Mouse (Mus musculus): ENCODE results near the gene Psmb5. TPM values are rescaled to one million over a fixed set of nuclear protein-coding genes. Genes with fewer than 3 reads are reported as not detected.

Psmb5 gene
- polyA plus RNA-seq, 1 experiment from 2014 or later: 428 TPM

DNA sequence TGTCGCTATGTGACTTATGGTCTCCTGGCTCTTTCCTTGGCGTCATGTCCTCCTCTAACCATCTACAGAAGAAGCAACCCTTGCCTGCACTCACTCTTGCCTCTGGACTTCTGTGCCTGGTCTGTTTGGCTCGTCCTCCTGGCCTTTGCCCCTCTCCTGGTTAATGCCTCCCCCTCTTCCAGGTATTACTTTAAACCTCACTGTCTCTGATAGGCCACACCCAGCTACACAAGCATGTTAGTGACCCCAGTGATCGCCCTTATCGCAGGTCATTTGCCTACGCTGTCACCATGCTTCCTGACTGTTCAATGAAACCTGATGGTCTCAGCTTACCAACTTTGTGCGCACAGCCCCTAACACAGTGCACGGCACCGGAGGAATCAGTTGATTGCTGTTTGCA lies 35.3 kb downstream of the Psmb5 start:
- no peaks in the 10 kb centered on the region for H3K9me3 ChIP-seq (ENCODE audit: control insufficient read depth, low read length)
- no peaks in the 10 kb centered on the region for H3K36me3 ChIP-seq (ENCODE audit: control insufficient read depth, insufficient read depth)
- ATAC-seq: no peak
- no peak overlapping the region for H3K4me2 ChIP-seq (ENCODE audit: low read length)
- no peak overlapping the region for H3K9ac ChIP-seq (replicated peaks; ENCODE audit: low read depth, low read length)
- H3K27me3 ChIP-seq (replicated peaks; ENCODE audit: control insufficient read depth, insufficient read depth, low read length): no peaks in the 10 kb centered on the region
- no peak overlapping the region for H3K4me3 ChIP-seq (replicated peaks; ENCODE audit: low read length)
- 90% methylated on average over 9 of the region's 9 CpGs for WGBS
- H3K4me1 ChIP-seq (replicated peaks; ENCODE audit: control insufficient read depth, insufficient read depth, low read length): peaks cover 7% of the 10 kb centered on the region
- H3K27ac ChIP-seq (ENCODE audit: low read length): no peak overlapping the region

DNA sequence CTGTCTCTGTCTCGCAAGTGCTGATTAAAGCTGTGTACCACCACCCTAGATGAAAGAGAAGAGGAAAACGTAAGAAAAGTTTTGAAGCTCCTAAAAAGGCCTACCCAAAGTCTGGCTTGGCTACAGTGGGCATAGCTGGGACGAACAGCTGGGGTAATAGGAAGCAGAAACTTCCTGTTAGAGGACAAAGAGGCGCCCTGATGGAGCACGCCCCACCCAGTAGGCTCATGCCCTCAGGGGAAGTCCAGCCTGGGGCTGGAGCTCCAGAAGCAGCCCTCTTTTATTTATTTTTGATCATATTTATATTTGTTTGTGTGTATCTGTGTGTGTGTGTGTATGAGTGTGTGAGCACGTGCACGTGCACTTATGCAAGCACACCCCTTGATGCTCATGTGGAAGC lies 38.2 kb downstream of the Psmb5 start:
- Histone ChIP-seq H3K27ac (ENCODE audit: low read length) (no peak overlapping the region), H3K27me3 (replicated peaks; ENCODE audit: control insufficient read depth, insufficient read depth, low read length) (peaks cover 3% of the 10 kb centered on the region; the same call in 1 of the 2 replicates), H3K9me3 (ENCODE audit: control insufficient read depth, low read length) (no peaks in the 10 kb centered on the region), H3K4me2 (ENCODE audit: low read length) (no peak overlapping the region), H3K4me1 (replicated peaks; ENCODE audit: control insufficient read depth, insufficient read depth, low read length) (peaks cover 27% of the 10 kb centered on the region), H3K4me3 (replicated peaks; ENCODE audit: low read length) (no peak overlapping the region), H3K36me3 (ENCODE audit: control insufficient read depth, insufficient read depth) (no peaks in the 10 kb centered on the region), H3K9ac (replicated peaks; ENCODE audit: low read depth, low read length) (no peak overlapping the region)
- no peak for ATAC-seq
- WGBS: 90% methylated on average over 7 of the region's 7 CpGs

DNA sequence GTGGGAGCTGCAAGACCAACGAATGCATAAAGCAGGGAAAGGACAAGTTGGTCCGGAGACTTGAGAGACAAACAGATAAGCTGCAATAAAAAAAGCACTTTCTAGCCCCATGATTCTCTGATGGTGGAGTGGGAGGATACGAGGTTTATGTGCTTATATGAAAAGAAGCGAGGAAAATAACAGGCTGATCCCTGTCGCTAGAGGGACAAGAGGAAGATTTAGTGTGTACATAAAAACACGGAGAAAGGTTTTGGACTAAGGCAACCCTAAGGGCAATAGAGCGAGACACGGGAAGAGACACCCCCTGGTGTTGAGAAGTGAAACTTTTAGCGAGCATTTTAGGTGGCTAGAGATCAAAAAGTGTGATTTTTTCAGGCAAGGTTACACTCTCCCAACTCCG lies 39.8 kb downstream of the Psmb5 start:
- H3K4me1 ChIP-seq (replicated peaks; ENCODE audit: control insufficient read depth, insufficient read depth, low read length): peaks cover 40% of the 10 kb centered on the region
- no peaks in the 10 kb centered on the region for H3K36me3 ChIP-seq (ENCODE audit: control insufficient read depth, insufficient read depth)
- WGBS: under 1% methylated on average over 10 of the region's 10 CpGs
- peak overlapping the region; percentile 95 for H3K4me2 ChIP-seq (ENCODE audit: low read length)
- H3K27ac ChIP-seq (ENCODE audit: low read length): peak overlapping the region; percentile 16
- ATAC-seq: no peak
- H3K9me3 ChIP-seq (ENCODE audit: control insufficient read depth, low read length): no peaks in the 10 kb centered on the region
- peak overlapping the region; percentile 53 for H3K9ac ChIP-seq (replicated peaks; ENCODE audit: low read depth, low read length)
- peak overlapping the region; percentile 70 for H3K4me3 ChIP-seq (replicated peaks; ENCODE audit: low read length)
- peaks cover 3% of the 10 kb centered on the region; the same call in 1 of the 2 replicates for H3K27me3 ChIP-seq (replicated peaks; ENCODE audit: control insufficient read depth, insufficient read depth, low read length)

DNA sequence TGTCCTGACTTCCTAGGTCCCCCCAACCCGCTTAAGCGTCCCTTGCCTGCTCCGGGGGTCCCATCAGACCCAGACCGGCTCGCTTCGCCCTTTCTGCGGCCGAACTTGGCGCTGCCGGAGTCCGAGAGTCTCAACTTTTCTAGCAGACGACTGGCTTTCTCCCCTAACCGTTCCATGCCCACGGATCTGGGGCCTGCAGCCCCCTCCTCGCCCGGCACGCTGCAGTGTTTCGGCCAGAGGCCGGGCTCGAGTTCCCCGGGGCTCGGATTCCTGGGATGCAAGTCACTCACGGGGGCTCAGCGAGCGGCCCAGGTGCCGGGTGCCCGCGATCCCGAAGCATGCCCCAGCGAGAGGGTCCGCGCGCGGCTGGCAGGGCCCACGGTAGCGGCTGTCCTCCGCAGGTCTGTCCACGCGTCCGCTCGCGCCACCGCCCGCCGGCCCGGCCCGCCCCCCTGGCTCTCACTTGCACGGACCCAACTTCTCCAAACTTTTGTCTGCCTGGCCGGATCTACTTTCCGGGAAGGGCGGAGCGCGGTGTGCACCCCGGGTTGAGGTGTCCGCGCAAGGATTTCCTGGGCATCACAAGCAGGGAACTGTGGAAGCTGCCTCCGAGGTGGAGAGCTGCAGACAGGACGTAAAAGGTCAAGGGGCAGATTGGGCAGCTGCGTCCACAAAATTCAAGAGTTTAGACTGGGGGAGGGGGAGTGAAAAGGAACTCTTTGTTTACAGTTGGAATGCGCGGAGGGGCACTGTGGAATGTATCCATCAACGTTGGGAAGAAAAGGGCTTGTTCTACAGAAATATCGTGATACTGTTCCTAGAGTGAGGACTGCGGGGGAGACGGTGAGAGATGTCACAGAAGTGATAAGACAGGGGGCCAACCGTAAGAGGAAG lies 40.5 kb downstream of the Psmb5 start, which contains the start of gene Ajuba:
Ajuba (minus strand) TSS at position 470 of the 894 bp plus-strand sequence.
- Histone ChIP-seq H3K4me1 (replicated peaks; ENCODE audit: control insufficient read depth, insufficient read depth, low read length) (peaks cover 47% of the 10 kb centered on the region), H3K36me3 (ENCODE audit: control insufficient read depth, insufficient read depth) (no peaks in the 10 kb centered on the region), H3K9ac (replicated peaks; ENCODE audit: low read depth, low read length) (peak within 1 kb of the TSS; percentile 53), H3K9me3 (ENCODE audit: control insufficient read depth, low read length) (no peaks in the 10 kb centered on the region), H3K4me2 (ENCODE audit: low read length) (peak within 1 kb of the TSS; percentile 95), H3K4me3 (replicated peaks; ENCODE audit: low read length) (peak within 1 kb of the TSS; percentile 70), H3K27ac (ENCODE audit: low read length) (peak within 1 kb of the TSS; percentile 39), H3K27me3 (replicated peaks; ENCODE audit: control insufficient read depth, insufficient read depth, low read length) (peaks cover 3% of the 10 kb centered on the region; the same call in 1 of the 2 replicates)
- 0% methylated on average over 66 of the region's 66 CpGs for WGBS
- peak; percentile 59 for ATAC-seq

DNA sequence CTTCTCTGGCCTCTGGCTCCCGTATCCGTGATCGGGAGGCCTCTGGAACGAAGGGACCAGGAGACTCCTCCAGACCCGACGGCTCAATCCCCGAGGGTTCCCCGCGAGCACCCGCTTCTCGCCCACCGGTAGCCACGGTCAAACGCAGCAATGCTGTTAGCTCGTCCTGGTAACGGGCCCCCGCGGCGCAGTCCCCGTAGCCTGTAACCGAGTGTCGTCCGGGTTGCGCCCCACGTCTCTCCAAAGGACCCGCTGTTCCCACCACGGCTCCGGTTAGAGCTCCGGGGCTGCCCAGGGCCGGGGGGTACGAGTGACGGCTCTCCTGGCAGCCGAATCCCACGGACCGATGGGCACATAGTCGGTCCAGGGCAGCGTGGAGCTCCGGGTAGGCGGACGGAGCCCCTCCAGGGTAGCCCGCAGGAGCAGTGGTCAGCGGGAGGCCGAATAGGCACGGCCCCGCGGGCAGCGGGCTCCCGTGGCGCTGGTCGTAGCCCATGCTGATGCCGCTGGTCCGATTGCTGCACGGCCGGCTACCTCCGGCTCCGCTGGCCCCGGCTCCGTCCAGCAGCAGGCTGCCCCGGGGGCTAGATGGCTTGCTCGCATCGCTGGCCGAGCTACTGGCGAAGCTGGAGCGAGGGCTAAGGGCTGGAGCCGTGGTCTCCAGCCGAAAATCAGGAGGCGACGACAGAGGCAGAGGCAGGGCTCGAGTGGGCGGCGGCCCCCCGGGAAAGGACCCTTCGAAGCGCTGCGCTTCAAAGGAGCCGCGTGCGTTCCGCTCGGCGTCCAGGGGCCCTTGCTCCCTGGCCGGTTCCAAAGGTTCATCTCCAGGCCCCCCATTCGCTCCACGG lies 41.4 kb downstream of the Psmb5 start:
- Histone ChIP-seq H3K4me2 (ENCODE audit: low read length) (peak overlapping the region; percentile 95), H3K27ac (ENCODE audit: low read length) (peak overlapping the region; percentile 18; the same call in 1 of the 2 replicates), H3K36me3 (ENCODE audit: control insufficient read depth, insufficient read depth) (no peaks in the 10 kb centered on the region), H3K4me1 (replicated peaks; ENCODE audit: control insufficient read depth, insufficient read depth, low read length) (peaks cover 52% of the 10 kb centered on the region), H3K9ac (replicated peaks; ENCODE audit: low read depth, low read length) (peak overlapping the region; percentile 53), H3K27me3 (replicated peaks; ENCODE audit: control insufficient read depth, insufficient read depth, low read length) (peaks cover 3% of the 10 kb centered on the region; the same call in 1 of the 2 replicates), H3K4me3 (replicated peaks; ENCODE audit: low read length) (peak overlapping the region; percentile 70), H3K9me3 (ENCODE audit: control insufficient read depth, low read length) (no peaks in the 10 kb centered on the region)
- no peak for ATAC-seq
- under 1% methylated on average over 83 of the region's 84 CpGs for WGBS

DNA sequence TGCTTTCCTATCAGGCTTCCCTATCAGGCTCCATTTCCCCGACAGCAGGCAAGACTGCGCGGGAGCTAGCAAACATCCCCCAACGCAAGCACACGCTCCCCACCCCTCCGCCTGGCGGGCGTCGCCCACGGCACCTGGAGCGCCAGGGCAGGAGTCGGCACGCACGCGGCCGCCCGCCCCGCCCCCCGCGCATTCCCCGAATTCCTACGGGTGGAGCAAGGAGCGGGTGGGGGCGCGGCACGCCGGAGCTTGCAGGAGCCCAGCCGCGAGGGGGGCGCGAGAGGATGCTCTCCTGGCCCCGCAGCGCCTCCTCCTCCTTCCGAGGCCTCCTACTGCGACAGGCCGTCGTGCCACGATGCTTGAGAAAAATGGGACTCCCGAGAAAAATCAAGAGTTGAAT lies 42.2 kb downstream of the Psmb5 start:
- ATAC-seq: no peak
- under 1% methylated on average over 39 of the region's 39 CpGs for WGBS
- Histone ChIP-seq H3K4me1 (replicated peaks; ENCODE audit: control insufficient read depth, insufficient read depth, low read length) (peaks cover 52% of the 10 kb centered on the region), H3K36me3 (ENCODE audit: control insufficient read depth, insufficient read depth) (no peaks in the 10 kb centered on the region), H3K27me3 (replicated peaks; ENCODE audit: control insufficient read depth, insufficient read depth, low read length) (peaks cover 3% of the 10 kb centered on the region; the same call in 1 of the 2 replicates), H3K9me3 (ENCODE audit: control insufficient read depth, low read length) (no peaks in the 10 kb centered on the region), H3K4me3 (replicated peaks; ENCODE audit: low read length) (peak overlapping the region; percentile 70), H3K9ac (replicated peaks; ENCODE audit: low read depth, low read length) (peak overlapping the region; percentile 53), H3K27ac (ENCODE audit: low read length) (no peak overlapping the region), H3K4me2 (ENCODE audit: low read length) (peak overlapping the region; percentile 95)

DNA sequence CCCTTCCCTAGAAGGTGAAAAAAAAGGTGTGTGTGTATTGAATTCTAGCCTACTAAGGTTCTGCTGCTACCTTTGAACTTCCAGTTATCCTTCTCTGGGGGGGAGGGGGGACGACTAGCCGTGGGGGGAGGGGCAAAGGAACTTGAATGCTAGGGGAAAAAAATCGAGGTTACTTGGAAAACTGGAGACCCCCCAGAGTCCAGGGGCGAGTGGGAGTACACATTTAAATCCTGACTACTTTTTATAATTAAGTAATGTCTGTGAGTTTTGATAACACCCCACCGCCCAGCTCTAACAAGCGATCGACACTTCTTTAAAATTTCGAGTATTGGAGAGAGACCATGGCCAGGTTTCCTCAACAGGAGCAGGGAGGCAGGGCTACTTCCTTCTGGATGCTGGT lies 42.8 kb downstream of the Psmb5 start:
- H3K4me3 ChIP-seq (replicated peaks; ENCODE audit: low read length): peak overlapping the region; percentile 70
- no peak overlapping the region for H3K27ac ChIP-seq (ENCODE audit: low read length)
- H3K9me3 ChIP-seq (ENCODE audit: control insufficient read depth, low read length): no peaks in the 10 kb centered on the region
- peaks cover 52% of the 10 kb centered on the region for H3K4me1 ChIP-seq (replicated peaks; ENCODE audit: control insufficient read depth, insufficient read depth, low read length)
- peak overlapping the region; percentile 95 for H3K4me2 ChIP-seq (ENCODE audit: low read length)
- WGBS: 4% methylated on average over 8 of the region's 8 CpGs
- no peaks in the 10 kb centered on the region for H3K36me3 ChIP-seq (ENCODE audit: control insufficient read depth, insufficient read depth)
- peak overlapping the region; percentile 53; the same call in 1 of the 2 replicates for H3K9ac ChIP-seq (replicated peaks; ENCODE audit: low read depth, low read length)
- peaks cover 3% of the 10 kb centered on the region; the same call in 1 of the 2 replicates for H3K27me3 ChIP-seq (replicated peaks; ENCODE audit: control insufficient read depth, insufficient read depth, low read length)
- no peak for ATAC-seq

DNA sequence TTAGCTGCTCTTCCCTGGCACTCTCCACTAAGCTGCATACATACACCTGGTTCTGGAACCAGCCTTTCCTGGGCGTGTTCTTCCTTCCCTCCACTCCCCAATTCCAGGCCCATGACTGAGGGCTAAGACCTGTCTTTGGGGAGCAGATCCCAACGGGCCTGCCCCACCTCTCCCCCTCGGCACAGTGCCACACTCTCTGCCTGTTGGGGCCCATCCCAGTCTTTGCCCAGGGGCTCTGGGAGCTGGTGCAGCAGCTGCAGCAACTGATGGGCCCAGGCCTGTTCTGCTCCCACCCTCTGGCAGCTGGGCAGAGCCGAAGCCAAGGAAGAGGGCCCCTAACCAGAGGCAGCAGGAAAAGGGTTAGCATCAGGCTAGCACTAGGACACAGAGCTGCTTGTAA lies 43.6 kb downstream of the Psmb5 start:
- no peaks in the 10 kb centered on the region for H3K9me3 ChIP-seq (ENCODE audit: control insufficient read depth, low read length)
- H3K9ac ChIP-seq (replicated peaks; ENCODE audit: low read depth, low read length): peak overlapping the region; percentile 37; the same call in 1 of the 2 replicates
- H3K4me2 ChIP-seq (ENCODE audit: low read length): peak overlapping the region; percentile 95
- H3K4me1 ChIP-seq (replicated peaks; ENCODE audit: control insufficient read depth, insufficient read depth, low read length): peaks cover 52% of the 10 kb centered on the region
- 0 out of 2 replicates have a peak overlapping the region, but pooled peaks have one; percentile 26 for H3K27ac ChIP-seq (ENCODE audit: low read length)
- peak overlapping the region; percentile 70 for H3K4me3 ChIP-seq (replicated peaks; ENCODE audit: low read length)
- no peaks in the 10 kb centered on the region for H3K36me3 ChIP-seq (ENCODE audit: control insufficient read depth, insufficient read depth)
- WGBS: 7% methylated on average over 4 of the region's 4 CpGs
- ATAC-seq: peak; percentile 29; the same call in 1 of the 2 replicates
- peaks cover 3% of the 10 kb centered on the region; the same call in 1 of the 2 replicates for H3K27me3 ChIP-seq (replicated peaks; ENCODE audit: control insufficient read depth, insufficient read depth, low read length)
